Mouse (Mus musculus) lung, embryonic 14.5 days (tissue): ENCODE measurements around the gene Dgkg. TPM values are rescaled to one million over a fixed set of nuclear protein-coding genes. Genes with fewer than 3 reads are reported as not detected.
A peak's percentile ranks its signal among the peaks of the same experiment; 100 is the strongest.

Experiments used
- ATAC-seq: fragments of 200-750 bp; cut with Nextera tagmentation; 2 replicates; pipeline ENCODE4 v1.8.0; 2017; ENCODE audit warnings: mild to moderate bottlenecking, moderate TSS enrichment, moderate library complexity; ENCODE audit not compliant: insufficient read depth
- DNase-seq: peaks from one replicate; pipeline ENCODE4 v3.0.0-alpha.2; 2015
- H3K27ac ChIP-seq: fragments of 300-500 bp; sonication (generic); 2 replicates; pipeline ENCODE4 v1.5.1; 2014; ENCODE audit warnings: low read depth, mild to moderate bottlenecking, moderate library complexity
- H3K27me3 ChIP-seq: fragments of 300-500 bp; sonication (generic); 2 replicates; pipeline ENCODE4 v1.6.1; 2014; ENCODE audit warnings: low read length, control low read depth; ENCODE audit not compliant: insufficient read depth
- H3K36me3 ChIP-seq: fragments of 300-500 bp; sonication (generic); 2 replicates; pipeline ENCODE4 v1.6.1; 2014; ENCODE audit warnings: control low read depth; ENCODE audit not compliant: insufficient read depth
- H3K4me1 ChIP-seq: fragments of 300-500 bp; sonication (generic); 2 replicates; pipeline ENCODE4 v1.6.1; 2014; ENCODE audit warnings: antibody characterized with exemption, control low read depth; ENCODE audit not compliant: insufficient read depth
- H3K4me2 ChIP-seq: fragments of 300-500 bp; sonication (generic); 2 replicates; pipeline ENCODE4 v1.6.1; 2014; ENCODE audit warnings: mild to moderate bottlenecking
- H3K4me3 ChIP-seq: fragments of 300-500 bp; sonication (generic); 2 replicates; pipeline ENCODE4 v1.5.1; 2014; ENCODE audit warnings: low read depth, low read length
- H3K9ac ChIP-seq: fragments of 300-500 bp; sonication (generic); 2 replicates; pipeline ENCODE4 v1.6.1; 2014
- H3K9me3 ChIP-seq: fragments of 300-500 bp; sonication (generic); 2 replicates; pipeline ENCODE4 v1.6.1; 2016; ENCODE audit warnings: low read depth, low read length, control low read depth
- CTCF ChIP-seq: IDR thresholded peaks from 2 replicates; pipeline ENCODE4 v1.5.1; 2016; ENCODE audit warnings: antibody characterized with exemption, low read depth
- WGBS: fragments of 180-500 bp; shearing (Covaris S2); extraction: QIAGEN DNeasy Blood & Tissue Kit; methylation state at CpG from one replicate; pipeline ENCODE4 v1.1.7; 2014; 5-methylcytosine and 5-hydroxymethylcytosine counted together
- microRNA-seq: library from miRNA; unstranded; fragments of <30 nt; microRNA quantifications from one replicate; pipeline ENCODE4, GENCODE M21; 2016; ENCODE audit warnings: borderline number of aligned reads
- polyA plus RNA-seq: library from polyadenylated mRNA; unstranded; fragments of >200 nt; fragmentation: Nextera tagmentation; extraction: Ambion mirVana; gene quantifications from 2 replicates; pipeline ENCODE4 v1.2.1, GENCODE M21; 2014

Gene Dgkg
- polyA plus RNA-seq, 1 experiment from 2014 or later, result 0.49 TPM

- Histone ChIP-seq H3K4me3 (0 out of 2 replicates have a peak overlapping the region, but pooled peaks have one; percentile 18), H3K9me3 (no peaks in the 10 kb centered on the region), H3K27ac (peak overlapping the region; percentile 63; the same call in 1 of the 2 replicates), H3K27me3 (no peaks in the 10 kb centered on the region), H3K9ac (peak overlapping the region; percentile 38), H3K4me1 (peaks cover 8% of the 10 kb centered on the region), H3K36me3 (peaks cover 48% of the 10 kb centered on the region; the same call in 1 of the 2 replicates), H3K4me2 (peak overlapping the region; percentile 95)
- DNase-seq, result no peak
- WGBS, result 69% methylated on average over 12 of the region's 12 CpGs
- ATAC-seq, result no peak
- no peak for TF ChIP-seq CTCF
These were observed 225.2 kb downstream of the Dgkg start for GRCm38 (mm10) chr16:22431773-22432172.

GRCm38 (mm10) chr16:22431335-22431734, 225.7 kb downstream of the Dgkg start:
- H3K9ac ChIP-seq, result peak overlapping the region; percentile 38
- H3K27ac ChIP-seq, result peak overlapping the region; percentile 63; the same call in 1 of the 2 replicates
- peaks cover 8% of the 10 kb centered on the region for H3K4me1 ChIP-seq
- peaks cover 48% of the 10 kb centered on the region; the same call in 1 of the 2 replicates for H3K36me3 ChIP-seq
- H3K4me2 ChIP-seq, result peak overlapping the region; percentile 95
- ATAC-seq (no peak), DNase-seq (no peak)
- H3K4me3 ChIP-seq, result no peak overlapping the region
- WGBS, result 49% methylated on average over 2 of the region's 2 CpGs
- no peak for TF ChIP-seq CTCF
- no peaks in the 10 kb centered on the region for H3K9me3 ChIP-seq
- no peaks in the 10 kb centered on the region for H3K27me3 ChIP-seq

GRCm38 (mm10) chr16:22430211-22430951, 226.6 kb downstream of the Dgkg start:
- H3K4me2 ChIP-seq, result peak overlapping the region; percentile 95

GRCm38 (mm10) chr16:22429377-22429776, 227.6 kb downstream of the Dgkg start:
- peak overlapping the region; percentile 85 for H3K27ac ChIP-seq
- DNase-seq (peak; percentile 44), ATAC-seq (peak; percentile 15; the same call in 1 of the 2 replicates)
- TF ChIP-seq CTCF, result no peak
- H3K36me3 ChIP-seq, result peaks cover 54% of the 10 kb centered on the region
- no peaks in the 10 kb centered on the region for H3K27me3 ChIP-seq
- H3K9ac ChIP-seq, result peak overlapping the region; percentile 37
- peak overlapping the region; percentile 95 for H3K4me2 ChIP-seq
- H3K4me1 ChIP-seq, result peaks cover 8% of the 10 kb centered on the region
- H3K9me3 ChIP-seq, result no peaks in the 10 kb centered on the region
- H3K4me3 ChIP-seq, result peak overlapping the region; percentile 2; the same call in 1 of the 2 replicates
- 14% methylated on average over 8 of the region's 8 CpGs for WGBS

More at GRCm38 (mm10) chr16:22430211-22430951, 226.6 kb downstream of the Dgkg start:
- ATAC-seq, result no peak
- peaks cover 8% of the 10 kb centered on the region for H3K4me1 ChIP-seq
- TF ChIP-seq CTCF, result no peak
- peak; percentile 73 for DNase-seq
- H3K27me3 ChIP-seq, result no peaks in the 10 kb centered on the region
- peak overlapping the region; percentile 85 for H3K27ac ChIP-seq
- no peak overlapping the region for H3K4me3 ChIP-seq
- H3K36me3 ChIP-seq, result peaks cover 51% of the 10 kb centered on the region
- H3K9me3 ChIP-seq, result no peaks in the 10 kb centered on the region
- 46% methylated on average over 16 of the region's 16 CpGs for WGBS
- H3K9ac ChIP-seq, result peak overlapping the region; percentile 38; the same call in 1 of the 2 replicates

GRCm38 (mm10) chr16:22428853-22429341, 228.1 kb downstream of the Dgkg start:
- peak overlapping the region; percentile 37 for H3K9ac ChIP-seq
- peaks cover 8% of the 10 kb centered on the region for H3K4me1 ChIP-seq
- H3K9me3 ChIP-seq, result no peaks in the 10 kb centered on the region
- H3K27me3 ChIP-seq, result no peaks in the 10 kb centered on the region
- peak overlapping the region; percentile 95 for H3K4me2 ChIP-seq
- H3K27ac ChIP-seq, result peak overlapping the region; percentile 85
- peak; percentile 65 for TF ChIP-seq CTCF
- peaks cover 59% of the 10 kb centered on the region for H3K36me3 ChIP-seq
- DNase-seq (peak; percentile 95), ATAC-seq (peak; percentile 95)
- WGBS, result 11% methylated on average over 9 of the region's 9 CpGs
- H3K4me3 ChIP-seq, result peak overlapping the region; percentile 2; the same call in 1 of the 2 replicates

- H3K36me3 ChIP-seq, result peaks cover 53% of the 10 kb centered on the region
- no peak overlapping the region for H3K4me2 ChIP-seq
- peaks cover 8% of the 10 kb centered on the region for H3K4me1 ChIP-seq
- TF ChIP-seq CTCF, result no peak
- DNase-seq (no peak), ATAC-seq (no peak)
- H3K4me3 ChIP-seq, result no peak overlapping the region
- no peak overlapping the region for H3K27ac ChIP-seq
- H3K27me3 ChIP-seq, result no peaks in the 10 kb centered on the region
- no peak overlapping the region for H3K9ac ChIP-seq
- 63% methylated on average over 7 of the region's 7 CpGs for WGBS
- H3K9me3 ChIP-seq, result no peaks in the 10 kb centered on the region
These were observed 230.2 kb downstream of the Dgkg start for GRCm38 (mm10) chr16:22426866-22427265.

- 76% methylated on average over 5 of the region's 5 CpGs for WGBS
- H3K9ac ChIP-seq, result no peak overlapping the region
- no peaks in the 10 kb centered on the region for H3K9me3 ChIP-seq
- H3K4me2 ChIP-seq, result no peak overlapping the region
- no peak overlapping the region for H3K27ac ChIP-seq
- H3K36me3 ChIP-seq, result peaks cover 64% of the 10 kb centered on the region
- no peak overlapping the region for H3K4me3 ChIP-seq
- no peaks in the 10 kb centered on the region for H3K27me3 ChIP-seq
- no peak for DNase-seq
- H3K4me1 ChIP-seq, result no peaks in the 10 kb centered on the region
- no peak for ATAC-seq
- no peak for TF ChIP-seq CTCF
These were observed 234.8 kb downstream of the Dgkg start for GRCm38 (mm10) chr16:22422256-22422655.

Small RNA genes lying within 50 kb of the gene (microRNA-seq; reads per million reads assigned to microRNA genes)
- gene Mir6362 (not detected), gene Mir8095 (not detected)

Other genes with a start within 250 kb of the Dgkg start
- 222 and 242 TPM in 2 replicates for gene Etv5, start 217.5 kb downstream of the Dgkg start, polyA plus RNA-seq
- not detected in 2 replicates for gene Crygs, start 154.4 kb upstream of the Dgkg start, polyA plus RNA-seq
- gene Tbccd1, start 200.4 kb upstream of the Dgkg start, polyA plus RNA-seq, result 31.2 and 33.6 TPM in 2 replicates
- 96.9 and 107 TPM in 2 replicates for gene Dnajb11, start 200.6 kb upstream of the Dgkg start, polyA plus RNA-seq
- gene Ahsg, start 234.1 kb upstream of the Dgkg start, polyA plus RNA-seq, result 0.16 and 0.28 TPM in 2 replicates